Mouse (Mus musculus) adrenal gland, adult 18-20 months (tissue): ENCODE data around the gene Cpsf6. TPM values are rescaled to one million over a fixed set of nuclear protein-coding genes. Genes with fewer than 3 reads are reported as not detected.

ENCODE experiments used
- DNase-seq, 2 experiments: peaks; one replicate each; pipeline ENCODE4 v3.0.0; 2021 to 2022; ENCODE audit warnings: low spot score in 2 of 2
- total RNA-seq, 2 experiments: library from RNA; stranded (reverse); gene quantifications; 1 replicate in 1 of 2; 2 replicates in 1 of 2; pipeline ENCODE4 v1.2.3; 2021

Cpsf6 gene
- total RNA-seq, 2 experiments from 2014 or later: 79.2 to 79.5 TPM

GRCm38 (mm10) chr10:117358891-117359290, 20.9 kb downstream of the Cpsf6 start:
- no peak for DNase-seq

- no peak for DNase-seq
Observed at GRCm38 (mm10) chr10:117343000-117343399, 36.8 kb downstream of the Cpsf6 start.

- no peak for DNase-seq
Observed at GRCm38 (mm10) chr10:117342406-117342805, 37.4 kb downstream of the Cpsf6 start.

- DNase-seq: no peak
Observed at GRCm38 (mm10) chr10:117341029-117341428, 38.8 kb downstream of the Cpsf6 start.

GRCm38 (mm10) chr10:117339241-117339640, 40.6 kb downstream of the Cpsf6 start:
- no peak for DNase-seq

- DNase-seq: no peak
Observed at GRCm38 (mm10) chr10:117337946-117338345, 41.9 kb downstream of the Cpsf6 start.

- DNase-seq: no peak
Observed at GRCm38 (mm10) chr10:117335649-117336048, 44.2 kb downstream of the Cpsf6 start.

- DNase-seq: no peak
Observed at GRCm38 (mm10) chr10:117330521-117330920, 49.3 kb downstream of the Cpsf6 start.

GRCm38 (mm10) chr10:117323782-117324181, 56.0 kb downstream of the Cpsf6 start:
- DNase-seq: no peak

GRCm38 (mm10) chr10:117322630-117323029, 57.2 kb downstream of the Cpsf6 start:
- DNase-seq: no peak

- DNase-seq: no peak
Observed at GRCm38 (mm10) chr10:117320571-117320981, 59.2 kb downstream of the Cpsf6 start.

GRCm38 (mm10) chr10:117316391-117316790, 63.4 kb downstream of the Cpsf6 start:
- no peak for DNase-seq

GRCm38 (mm10) chr10:117313133-117313532, 66.7 kb downstream of the Cpsf6 start:
- no peak for DNase-seq

GRCm38 (mm10) chr10:117312168-117312567, 67.6 kb downstream of the Cpsf6 start:
- DNase-seq: no peak

GRCm38 (mm10) chr10:117304371-117304770, 75.4 kb downstream of the Cpsf6 start:
- DNase-seq: no peak

- no peak for DNase-seq
Observed at GRCm38 (mm10) chr10:117301688-117302087, 78.1 kb downstream of the Cpsf6 start.

GRCm38 (mm10) chr10:117299901-117300520, 79.8 kb downstream of the Cpsf6 start:
- no peak for DNase-seq

- DNase-seq: no peak
Observed at GRCm38 (mm10) chr10:117299106-117299505, 80.7 kb downstream of the Cpsf6 start.

- DNase-seq: no peak
Observed at GRCm38 (mm10) chr10:117298336-117298735, 81.5 kb downstream of the Cpsf6 start.
